Mouse (Mus musculus): ENCODE results near the gene Klhl18. TPM values are rescaled to one million over a fixed set of nuclear protein-coding genes. Genes with fewer than 3 reads are reported as not detected.

Gene Klhl18
- polyA plus RNA-seq, 1 experiment from 2014 or later = 9.7 TPM

GRCm38 (mm10) chr9:110419511-110420112 lies 56.9 kb downstream of the Klhl18 start, which contains the start of gene Ngp:
Ngp (plus strand) TSS chr9:110419747.
- Histone ChIP-seq H3K4me2 (no peak within 1 kb of the TSS), H3K27me3 (ENCODE audit: insufficient read depth, low read length) (no peaks in the 10 kb centered on the region), H3K9me3 (ENCODE audit: low read depth, low read length) (no peaks in the 10 kb centered on the region), H3K36me3 (ENCODE audit: insufficient read depth) (no peaks in the 10 kb centered on the region), H3K4me3 (ENCODE audit: low read depth, low read length) (no peak within 1 kb of the TSS), H3K9ac (no peak within 1 kb of the TSS), H3K27ac (ENCODE audit: low read depth) (no peak within 1 kb of the TSS), H3K4me1 (ENCODE audit: insufficient read depth) (no peaks in the 10 kb centered on the region)
- ATAC-seq (ENCODE audit: insufficient read depth) (no peak), DNase-seq (no peak)
- TF ChIP-seq CTCF (IDR thresholded peaks at IDR 0.05; ENCODE audit: low read depth) = no peak
- 86% methylated on average over 12 of the region's 12 CpGs for WGBS

- H3K9ac ChIP-seq = no peak overlapping the region
- no peak overlapping the region for H3K4me3 ChIP-seq (ENCODE audit: low read depth, low read length)
- H3K4me2 ChIP-seq = no peak overlapping the region
- 50% methylated on average over 9 of the region's 9 CpGs for WGBS
- no peaks in the 10 kb centered on the region for H3K36me3 ChIP-seq (ENCODE audit: insufficient read depth)
- H3K9me3 ChIP-seq (ENCODE audit: low read depth, low read length) = no peaks in the 10 kb centered on the region
- no peaks in the 10 kb centered on the region for H3K27me3 ChIP-seq (ENCODE audit: insufficient read depth, low read length)
- DNase-seq (peak; percentile 82), ATAC-seq (ENCODE audit: insufficient read depth) (no peak)
- TF ChIP-seq CTCF (IDR thresholded peaks at IDR 0.05; ENCODE audit: low read depth) = peak; percentile 64
- H3K4me1 ChIP-seq (ENCODE audit: insufficient read depth) = 0 out of 2 replicates have a peak, but pooled peaks cover 1% of the 10 kb centered on the region
- no peak overlapping the region for H3K27ac ChIP-seq (ENCODE audit: low read depth)
Measured at GRCm38 (mm10) chr9:110413785-110414184, 62.7 kb downstream of the Klhl18 start.

- Histone ChIP-seq H3K4me3 (ENCODE audit: low read depth, low read length) (no peak overlapping the region), H3K36me3 (ENCODE audit: insufficient read depth) (no peaks in the 10 kb centered on the region), H3K9me3 (ENCODE audit: low read depth, low read length) (no peaks in the 10 kb centered on the region), H3K27me3 (ENCODE audit: insufficient read depth, low read length) (no peaks in the 10 kb centered on the region), H3K4me2 (no peak overlapping the region), H3K4me1 (ENCODE audit: insufficient read depth) (peaks cover 5% of the 10 kb centered on the region; the same call in 1 of the 2 replicates), H3K9ac (no peak overlapping the region), H3K27ac (ENCODE audit: low read depth) (no peak overlapping the region; the same call in 1 of the 2 replicates)
- peak; percentile 44 for DNase-seq
- WGBS = 56% methylated on average over 7 of the region's 7 CpGs
- ATAC-seq (ENCODE audit: insufficient read depth) = no peak
- TF ChIP-seq CTCF (IDR thresholded peaks at IDR 0.05; ENCODE audit: low read depth) = no peak
Measured at GRCm38 (mm10) chr9:110412926-110413325, 63.6 kb downstream of the Klhl18 start.

GRCm38 (mm10) chr9:110410908-110411887 lies 65.3 kb downstream of the Klhl18 start:
- Histone ChIP-seq H3K36me3 (ENCODE audit: insufficient read depth) (no peaks in the 10 kb centered on the region), H3K9ac (no peak overlapping the region), H3K4me3 (ENCODE audit: low read depth, low read length) (no peak overlapping the region), H3K4me1 (ENCODE audit: insufficient read depth) (peaks cover 10% of the 10 kb centered on the region; the same call in 1 of the 2 replicates), H3K27me3 (ENCODE audit: insufficient read depth, low read length) (no peaks in the 10 kb centered on the region), H3K4me2 (no peak overlapping the region), H3K9me3 (ENCODE audit: low read depth, low read length) (no peaks in the 10 kb centered on the region), H3K27ac (ENCODE audit: low read depth) (no peak overlapping the region)
- TF ChIP-seq CTCF (IDR thresholded peaks at IDR 0.05; ENCODE audit: low read depth) = peak; percentile 90
- 27% methylated on average over 6 of the region's 6 CpGs for WGBS
- peak; percentile 92 for DNase-seq
- ATAC-seq (ENCODE audit: insufficient read depth) = no peak

- no peaks in the 10 kb centered on the region for H3K36me3 ChIP-seq (ENCODE audit: insufficient read depth)
- peak within 1 kb of the TSS; percentile 92 for H3K4me2 ChIP-seq
- ATAC-seq (ENCODE audit: insufficient read depth) = peak; percentile 95
- no peaks in the 10 kb centered on the region for H3K27me3 ChIP-seq (ENCODE audit: insufficient read depth, low read length)
- peaks cover 10% of the 10 kb centered on the region; the same call in 1 of the 2 replicates for H3K4me1 ChIP-seq (ENCODE audit: insufficient read depth)
- no peaks in the 10 kb centered on the region for H3K9me3 ChIP-seq (ENCODE audit: low read depth, low read length)
- TF ChIP-seq CTCF (IDR thresholded peaks at IDR 0.05; ENCODE audit: low read depth) = no peak
- WGBS = under 1% methylated on average over 39 of the region's 39 CpGs
- H3K9ac ChIP-seq = peak within 1 kb of the TSS; percentile 83
- H3K27ac ChIP-seq (ENCODE audit: low read depth) = peak within 1 kb of the TSS; percentile 87
- peak within 1 kb of the TSS; percentile 89 for H3K4me3 ChIP-seq (ENCODE audit: low read depth, low read length)
- peak; percentile 98 for DNase-seq
Measured at GRCm38 (mm10) chr9:110408099-110408773, 68.3 kb downstream of the Klhl18 start, which contains the start of gene Ptpn23. Ptpn23 (minus strand) TSS chr9:110408213.

- H3K36me3 ChIP-seq (ENCODE audit: insufficient read depth) = 0 out of 2 replicates have a peak, but pooled peaks cover 2% of the 10 kb centered on the region
- TF ChIP-seq CTCF (IDR thresholded peaks at IDR 0.05; ENCODE audit: low read depth) = no peak
- peak overlapping the region; percentile 83 for H3K9ac ChIP-seq
- DNase-seq = peak; percentile 46
- H3K4me1 ChIP-seq (ENCODE audit: insufficient read depth) = peaks cover 10% of the 10 kb centered on the region; the same call in 1 of the 2 replicates
- WGBS = 1% methylated on average over 41 of the region's 41 CpGs
- peak overlapping the region; percentile 89 for H3K4me3 ChIP-seq (ENCODE audit: low read depth, low read length)
- no peaks in the 10 kb centered on the region for H3K9me3 ChIP-seq (ENCODE audit: low read depth, low read length)
- H3K27me3 ChIP-seq (ENCODE audit: insufficient read depth, low read length) = no peaks in the 10 kb centered on the region
- H3K4me2 ChIP-seq = peak overlapping the region; percentile 92
- peak overlapping the region; percentile 70; the same call in 1 of the 2 replicates for H3K27ac ChIP-seq (ENCODE audit: low read depth)
- ATAC-seq (ENCODE audit: insufficient read depth) = peak; percentile 63
Measured at GRCm38 (mm10) chr9:110407311-110408098, 69.0 kb downstream of the Klhl18 start.

Measured in lung, embryonic 14.5 days (tissue).